Mouse (Mus musculus): ENCODE data around the gene Utp11.
A peak's percentile ranks its signal among the peaks of the same experiment; 100 is the strongest.

The Utp11 gene

GRCm38 (mm10) chr4:124703881-124704796 is 10.7 kb upstream of the Utp11 start:
- DNase-seq, result peak; percentile 58

DNA sequence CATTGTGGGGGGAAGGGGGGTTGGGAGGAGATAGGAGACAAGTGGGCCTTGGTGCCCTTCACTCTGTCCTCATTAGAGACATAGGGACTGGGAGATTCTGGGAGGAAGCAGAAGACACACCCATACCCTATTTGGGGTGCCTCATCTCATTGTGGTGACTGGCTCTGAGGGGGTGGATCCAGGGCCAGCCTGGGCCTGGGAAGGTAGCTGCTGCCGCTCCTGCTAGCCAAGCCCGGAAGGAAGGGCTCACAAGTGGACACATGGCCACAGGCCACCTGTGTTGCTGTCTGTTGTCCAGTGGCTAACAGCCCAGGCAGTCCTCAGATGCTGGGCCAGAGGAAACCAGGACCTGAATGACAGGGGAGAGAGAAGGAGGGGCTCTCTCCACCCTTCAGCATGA is 10.0 kb upstream of the Utp11 start:
- peak; percentile 49 for DNase-seq

DNA sequence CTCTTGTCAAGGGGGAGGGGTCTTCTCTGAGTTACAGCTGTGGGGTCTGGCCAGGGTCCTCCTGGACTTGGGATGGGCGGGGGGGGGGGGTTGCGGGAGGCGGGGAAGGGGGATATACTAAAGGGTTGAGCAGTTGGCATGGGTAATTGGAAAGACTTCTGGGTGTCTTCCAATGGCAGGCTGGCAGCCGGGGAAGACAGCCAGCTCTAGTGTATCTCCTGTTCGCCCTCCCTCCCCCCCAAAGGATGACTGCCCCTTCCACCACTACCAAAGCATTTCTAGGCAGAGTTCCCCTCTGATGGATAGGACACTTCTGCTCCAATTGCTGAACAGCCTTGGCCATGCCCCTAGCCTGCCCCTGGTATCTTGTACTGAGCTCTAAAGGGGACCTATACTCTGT is 8.5 kb upstream of the Utp11 start:
- no peak for DNase-seq

- DNase-seq, result peak; percentile 56
These were observed 7.8 kb upstream of the Utp11 start for GRCm38 (mm10) chr4:124701052-124701845.

- DNase-seq, result peak; percentile 85
These were observed 7.0 kb upstream of the Utp11 start, which contains the start of gene Fhl3 for GRCm38 (mm10) chr4:124700248-124700971. Fhl3 (plus strand) TSS chr4:124700701.

DNA sequence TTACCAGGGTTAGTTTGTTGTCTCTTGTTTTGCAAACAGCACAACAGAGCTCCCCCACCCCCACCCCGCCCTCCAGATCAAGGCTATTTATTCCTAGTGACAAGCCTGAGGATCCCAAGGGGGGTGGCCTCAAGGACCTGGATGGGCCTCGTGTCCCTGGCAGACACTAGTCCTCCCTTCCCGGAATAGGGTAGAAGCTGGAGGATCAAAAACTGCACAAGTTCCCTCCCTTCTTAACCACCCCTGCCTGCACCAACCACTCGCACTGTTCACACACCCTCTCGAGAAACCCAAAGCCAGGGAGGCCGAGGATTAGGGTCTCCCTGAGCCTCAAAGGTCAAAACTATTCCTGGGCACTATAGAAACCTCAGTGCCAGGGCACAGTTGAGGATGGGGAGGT is 6.4 kb upstream of the Utp11 start:
- DNase-seq, result peak; percentile 30

DNA sequence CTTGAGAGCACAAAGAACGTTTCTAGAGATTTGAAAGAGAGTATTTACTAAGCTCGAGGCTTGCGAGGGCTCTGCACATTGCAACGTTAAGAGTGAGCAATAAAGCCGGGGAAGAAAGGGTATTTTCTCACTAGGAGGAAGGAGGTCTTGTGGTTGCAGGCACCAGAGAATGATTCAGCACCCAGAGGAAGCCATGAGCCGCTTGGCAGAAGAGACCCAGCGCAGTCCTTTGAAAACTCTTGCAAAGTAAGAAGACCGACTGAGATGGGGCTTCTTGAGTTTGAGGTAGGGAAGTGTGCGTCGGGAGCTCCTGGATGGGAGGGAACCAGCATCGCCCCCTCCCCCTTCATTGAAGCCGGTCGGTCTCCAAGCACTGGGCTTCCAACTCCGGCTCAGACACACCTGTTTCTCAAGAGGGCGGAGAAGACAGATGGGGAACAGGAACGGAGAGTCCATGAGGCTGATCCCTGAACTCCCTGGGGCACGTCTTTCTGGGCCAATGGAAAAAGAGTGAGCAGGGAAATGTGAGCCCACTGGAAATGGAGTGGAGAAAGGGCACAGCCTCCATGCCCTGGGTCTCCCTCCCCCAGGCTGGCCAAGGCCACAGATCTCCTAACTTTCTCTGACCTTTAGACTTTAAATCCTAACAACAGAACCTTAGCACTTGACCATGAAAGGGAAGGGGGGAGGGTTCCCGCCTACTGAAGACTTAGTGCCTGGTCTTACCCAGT is 2.6 kb upstream of the Utp11 start:
- DNase-seq, result peak; percentile 45

- DNase-seq, result no peak
These were observed 1.2 kb upstream of the Utp11 start for GRCm38 (mm10) chr4:124694572-124694971.

GRCm38 (mm10) chr4:124692416-124692861 is 961 bp downstream of the Utp11 start:
- no peak for DNase-seq

DNA sequence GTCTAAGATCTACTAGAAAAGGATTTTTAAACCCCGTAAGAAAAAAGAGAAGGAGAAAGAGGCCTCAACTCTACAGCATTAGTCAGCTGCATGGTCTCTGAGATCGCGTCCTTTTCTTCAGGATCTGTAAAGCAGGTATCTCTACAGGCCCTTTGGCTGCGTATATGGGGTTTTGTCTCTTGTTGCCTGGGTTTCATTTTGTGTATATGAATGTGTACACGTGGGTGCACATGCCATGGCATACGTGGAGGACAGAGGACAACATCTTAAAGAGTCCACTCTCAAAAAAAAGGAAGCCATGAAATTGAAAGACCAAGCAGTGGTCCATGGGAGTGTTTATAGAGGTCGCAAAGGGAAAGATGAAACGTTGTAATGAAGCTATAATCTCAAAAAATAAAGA is 1.9 kb downstream of the Utp11 start:
- no peak for DNase-seq

DNA sequence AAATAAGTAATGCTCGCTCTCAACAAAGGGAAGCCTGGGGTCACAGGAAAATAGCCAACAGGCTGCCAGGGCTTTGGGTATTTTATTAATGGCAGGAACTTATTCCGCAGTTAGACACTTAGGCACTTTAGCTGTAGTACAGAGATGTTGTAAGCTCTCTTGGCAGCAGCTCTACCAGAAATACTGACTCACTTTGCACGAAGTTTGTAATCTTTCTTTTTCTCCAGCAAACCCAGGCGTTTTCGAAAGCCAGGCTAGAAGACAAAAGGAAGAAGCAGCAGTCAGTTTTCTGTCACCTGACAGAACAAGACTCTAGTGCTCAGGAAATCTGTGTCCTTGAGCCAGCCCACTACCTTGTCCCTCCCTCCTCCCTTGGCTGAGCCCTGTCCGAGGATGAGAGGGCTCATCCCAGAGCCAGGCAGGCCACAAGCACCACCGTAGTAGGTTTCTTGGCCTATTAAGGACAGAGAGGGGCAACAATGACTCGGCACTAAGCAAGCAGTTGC is 7.5 kb downstream of the Utp11 start:
- no peak for DNase-seq

DNA sequence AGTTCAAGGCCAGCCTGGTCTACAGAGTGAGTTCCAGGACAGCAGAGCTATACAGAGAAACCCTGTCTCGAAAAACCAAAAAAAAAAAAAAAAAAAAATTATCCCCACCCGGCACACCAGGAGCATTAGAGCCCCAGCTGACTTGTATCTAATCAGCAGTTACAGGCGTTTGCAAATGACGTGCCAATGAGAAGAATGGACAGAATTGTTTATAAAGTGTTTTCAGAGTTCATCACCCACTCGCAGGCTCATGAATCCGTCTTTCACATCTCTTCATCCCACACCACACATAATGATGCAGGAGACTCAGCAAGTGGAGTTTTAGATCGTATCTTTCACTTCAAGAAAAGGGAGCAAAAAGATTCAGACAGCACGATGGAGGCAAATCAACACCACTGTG is 7.9 kb downstream of the Utp11 start:
- DNase-seq, result no peak

DNA sequence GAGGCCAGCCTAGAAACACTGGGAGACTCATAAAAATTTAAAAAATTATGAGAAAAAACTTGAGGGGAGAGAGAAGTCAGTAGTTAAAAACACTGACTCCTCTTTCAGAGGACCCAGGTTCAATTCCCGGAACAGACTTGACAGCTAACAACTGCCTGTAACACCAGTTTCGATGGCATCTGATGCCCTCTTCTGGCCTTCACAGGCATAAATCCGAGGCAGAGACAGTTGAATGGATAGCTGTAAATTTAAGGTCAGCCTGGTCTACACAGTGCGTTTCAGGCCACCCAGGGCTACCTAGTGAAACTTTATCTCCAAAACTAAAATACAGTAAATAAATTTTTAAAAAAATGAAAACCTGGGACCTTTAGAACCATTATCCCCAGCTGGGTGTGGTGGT is 8.4 kb downstream of the Utp11 start:
- DNase-seq, result no peak

GRCm38 (mm10) chr4:124683474-124683873 is 9.9 kb downstream of the Utp11 start:
- DNase-seq, result no peak

- no peak for DNase-seq
These were observed 11.1 kb downstream of the Utp11 start for GRCm38 (mm10) chr4:124682270-124682669.

DNA sequence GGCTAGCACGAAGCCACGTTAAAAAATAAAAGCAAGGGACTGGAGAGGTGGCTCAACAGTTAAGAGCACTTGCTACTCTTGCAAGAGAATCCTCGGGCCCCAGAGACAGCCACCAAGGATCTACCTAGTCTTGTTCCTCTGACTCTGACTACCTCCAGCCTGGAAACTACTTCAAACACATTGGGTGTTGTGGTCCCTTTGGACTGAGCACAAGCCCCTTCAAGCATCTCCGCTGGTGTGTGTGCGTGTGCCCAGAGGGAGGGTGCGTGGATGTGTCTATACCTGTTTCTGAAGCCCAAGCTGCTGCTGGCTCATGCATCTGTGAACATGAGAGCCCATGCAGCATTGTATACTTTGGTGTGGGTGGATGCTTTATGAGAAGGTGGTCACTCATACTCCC is 17.4 kb downstream of the Utp11 start:
- DNase-seq, result no peak

- peak; percentile 77 for DNase-seq
These were observed 18.4 kb downstream of the Utp11 start for GRCm38 (mm10) chr4:124675037-124675436.

DNA sequence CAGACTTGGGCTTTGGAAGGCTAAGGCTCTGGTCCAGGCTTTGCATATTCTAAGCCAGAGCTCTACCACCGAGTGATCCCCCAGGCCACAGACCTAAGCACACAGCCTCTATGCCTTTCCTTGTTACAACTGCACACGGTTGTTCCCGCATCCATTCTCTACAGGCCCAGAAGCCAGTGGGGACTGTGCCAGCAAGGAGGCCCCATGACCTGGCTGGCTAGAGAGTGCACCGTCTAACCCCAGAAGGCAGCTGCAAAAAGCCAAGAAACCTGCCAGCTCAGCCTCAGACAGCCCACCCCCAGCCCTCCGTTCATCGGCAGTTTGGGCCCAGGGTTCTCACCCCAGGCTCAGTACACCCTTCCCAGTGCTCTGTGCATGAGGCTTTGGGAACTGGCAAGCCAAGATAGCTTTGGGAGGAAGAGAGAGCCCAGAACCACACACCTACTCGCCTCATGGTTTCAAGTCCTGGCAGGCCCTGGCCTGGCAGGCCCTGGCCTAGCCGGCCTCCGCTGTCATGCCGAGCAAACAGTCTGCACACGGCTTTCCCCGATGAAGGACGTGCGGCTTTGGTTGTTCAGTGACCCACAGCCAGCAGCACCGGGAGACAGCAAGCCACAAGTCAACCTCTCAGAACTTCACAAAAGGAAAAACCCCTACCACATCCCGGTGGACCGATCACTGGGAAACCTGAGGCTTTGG is 18.9 kb downstream of the Utp11 start:
- no peak for DNase-seq

DNA sequence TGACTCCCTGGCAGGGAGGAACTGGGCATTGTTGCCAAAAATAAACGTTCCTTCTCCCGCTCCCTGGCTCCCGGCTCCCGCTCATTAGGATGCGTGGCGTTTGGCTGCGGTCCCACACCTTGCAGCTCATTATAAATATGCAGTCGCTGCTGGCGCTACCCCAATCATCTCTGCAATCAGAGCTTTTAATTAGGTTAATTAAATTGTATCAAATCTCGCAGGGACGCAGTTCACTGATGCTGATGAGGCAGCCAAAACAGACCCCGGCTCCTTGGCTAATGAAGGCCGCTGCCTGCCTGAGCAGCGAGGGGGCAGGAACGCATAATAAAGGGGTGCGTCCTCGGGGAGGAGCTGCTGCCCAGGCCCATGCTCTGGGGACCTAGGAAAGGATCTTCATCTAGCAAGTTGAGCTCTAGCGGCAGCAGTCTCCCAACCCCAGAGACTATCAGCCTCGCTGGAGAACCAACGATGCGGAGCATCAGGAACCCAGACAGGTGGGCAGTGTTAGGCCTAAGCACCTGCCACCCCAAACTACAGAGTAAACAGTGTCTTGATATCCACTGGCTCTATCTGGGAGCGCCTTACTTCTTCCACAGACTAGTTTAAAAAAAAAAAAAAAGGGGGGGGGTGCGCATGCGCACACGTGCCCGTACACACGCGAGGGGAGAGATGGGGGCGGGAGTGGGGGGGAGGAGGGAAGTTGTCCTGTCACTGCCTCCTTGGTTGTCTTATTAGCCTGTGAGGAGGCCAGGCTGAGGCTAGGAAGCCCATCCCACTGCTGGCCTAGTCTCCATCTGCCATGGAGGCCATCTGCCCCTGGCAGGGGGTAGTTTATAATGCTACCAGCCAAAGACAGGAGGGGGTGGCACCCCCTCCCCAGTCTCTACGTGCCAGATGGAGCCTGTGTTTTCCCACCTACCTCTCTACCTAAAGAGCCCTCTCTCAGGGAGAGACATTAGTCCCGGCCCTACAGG is 20.8 kb downstream of the Utp11 start:
- no peak for DNase-seq

GRCm38 (mm10) chr4:124671583-124671982 is 21.8 kb downstream of the Utp11 start:
- no peak for DNase-seq
